Mouse (Mus musculus) lung, postnatal 10 days (tissue): ENCODE data around the gene Nolc1.

ENCODE experiments used
- DNase-seq: peaks from one replicate; pipeline ENCODE4 v3.0.0; 2021

The Nolc1 gene

GRCm38 (mm10) chr19:46043380-46043779 lies 32.3 kb upstream of the Nolc1 start:
- DNase-seq, result peak; percentile 66

GRCm38 (mm10) chr19:46044271-46044992 lies 31.2 kb upstream of the Nolc1 start, which contains the start of gene Pprc1:
TSS of gene Pprc1 (plus strand) at chr19:46044886.
- peak; percentile 86 for DNase-seq

DNA sequence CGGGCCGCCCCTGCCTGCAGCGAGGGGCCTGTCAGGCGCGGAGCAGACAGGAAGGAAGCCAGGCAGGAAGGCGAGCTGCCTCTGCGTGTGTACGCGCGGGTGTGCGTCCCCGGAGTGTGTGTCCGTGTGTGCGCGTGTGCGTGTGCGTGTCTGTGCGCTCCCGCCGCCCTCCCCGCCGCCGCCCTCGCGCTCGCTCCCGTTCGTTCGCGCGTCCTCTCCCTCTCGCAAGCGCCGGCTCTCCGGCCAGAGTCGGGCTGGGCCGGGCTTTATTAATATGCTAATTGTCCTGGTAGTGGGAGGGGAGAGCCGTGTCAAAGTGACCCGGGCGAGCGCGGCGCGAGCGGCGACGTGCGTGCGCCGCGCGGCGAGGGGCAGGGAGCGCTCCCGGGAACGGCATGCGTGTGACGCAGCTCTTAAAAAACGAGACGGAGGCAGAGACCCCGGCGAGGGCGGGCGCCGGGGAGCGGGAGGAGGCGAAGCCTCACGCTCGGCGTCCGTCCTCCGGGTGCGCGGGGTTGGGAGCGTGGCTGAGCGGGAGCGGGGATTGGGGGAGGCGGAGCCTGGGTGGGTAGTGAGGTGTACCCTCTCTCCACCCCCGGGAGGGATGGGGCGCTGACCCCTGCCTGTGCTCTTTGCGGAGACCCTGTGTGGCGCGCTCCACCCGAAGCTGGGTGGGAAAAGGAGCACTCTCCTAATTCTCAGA lies 30.5 kb upstream of the Nolc1 start, which contains the start of gene Ldb1:
Gene Ldb1 (minus strand): TSS at position 222 of the 703 bp plus-strand sequence.
- DNase-seq, result peak; percentile 93

DNA sequence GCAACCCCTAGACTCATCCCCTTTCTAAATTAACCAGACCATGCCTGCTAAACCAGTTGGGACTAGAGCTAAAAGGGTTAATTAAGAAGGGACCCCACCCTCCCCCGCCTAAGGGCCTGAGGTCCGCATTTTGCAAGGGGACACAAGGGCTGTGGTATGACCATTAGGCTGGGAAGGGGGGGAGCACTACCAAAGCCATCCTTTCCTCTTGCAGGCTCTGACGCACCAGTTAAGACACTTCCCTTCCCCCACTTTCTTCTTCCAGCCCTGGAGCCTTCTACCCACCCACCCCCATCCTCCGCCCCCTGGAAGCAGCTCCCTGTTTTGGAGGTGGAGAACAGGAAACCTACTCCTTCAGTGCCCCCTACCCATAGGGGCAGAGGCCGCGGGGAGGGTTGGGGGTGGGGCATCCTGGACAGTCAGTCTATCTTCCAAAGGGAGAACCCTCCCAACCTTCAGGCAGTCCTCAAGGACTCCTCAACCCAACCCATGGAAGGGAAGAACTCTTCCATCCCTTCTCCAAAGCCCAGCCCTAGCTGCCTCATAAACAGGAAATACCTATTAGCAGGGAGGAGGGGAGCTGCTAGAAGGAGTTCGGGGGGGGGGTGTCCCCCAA lies 29.9 kb upstream of the Nolc1 start:
- peak; percentile 88 for DNase-seq

- peak; percentile 74 for DNase-seq
Observed at GRCm38 (mm10) chr19:46046621-46047025, 29.0 kb upstream of the Nolc1 start.

DNA sequence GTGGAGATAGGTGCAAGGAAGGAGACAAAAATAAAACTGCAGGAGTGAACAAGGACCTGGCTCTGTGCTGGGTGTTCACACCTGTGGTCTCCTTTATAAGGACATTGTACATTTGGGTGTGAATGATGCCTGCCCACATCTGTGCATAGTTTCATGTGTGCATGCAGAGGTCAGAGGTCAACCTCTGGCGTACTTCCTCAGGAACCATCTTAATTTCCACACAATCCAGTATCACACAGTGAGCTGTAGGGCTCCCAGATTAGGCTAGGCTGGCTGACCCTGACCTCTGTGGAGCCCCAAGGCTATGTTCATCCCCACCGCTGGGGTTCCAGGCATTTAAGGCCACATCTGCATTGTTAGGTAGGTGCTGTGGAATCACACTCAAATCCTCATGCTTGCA lies 28.2 kb upstream of the Nolc1 start:
- no peak for DNase-seq

- no peak for DNase-seq
Observed at GRCm38 (mm10) chr19:46049129-46049528, 26.5 kb upstream of the Nolc1 start.

GRCm38 (mm10) chr19:46050462-46050861 lies 25.2 kb upstream of the Nolc1 start:
- no peak for DNase-seq

- no peak for DNase-seq
Observed at GRCm38 (mm10) chr19:46055752-46056387, 19.8 kb upstream of the Nolc1 start.

DNA sequence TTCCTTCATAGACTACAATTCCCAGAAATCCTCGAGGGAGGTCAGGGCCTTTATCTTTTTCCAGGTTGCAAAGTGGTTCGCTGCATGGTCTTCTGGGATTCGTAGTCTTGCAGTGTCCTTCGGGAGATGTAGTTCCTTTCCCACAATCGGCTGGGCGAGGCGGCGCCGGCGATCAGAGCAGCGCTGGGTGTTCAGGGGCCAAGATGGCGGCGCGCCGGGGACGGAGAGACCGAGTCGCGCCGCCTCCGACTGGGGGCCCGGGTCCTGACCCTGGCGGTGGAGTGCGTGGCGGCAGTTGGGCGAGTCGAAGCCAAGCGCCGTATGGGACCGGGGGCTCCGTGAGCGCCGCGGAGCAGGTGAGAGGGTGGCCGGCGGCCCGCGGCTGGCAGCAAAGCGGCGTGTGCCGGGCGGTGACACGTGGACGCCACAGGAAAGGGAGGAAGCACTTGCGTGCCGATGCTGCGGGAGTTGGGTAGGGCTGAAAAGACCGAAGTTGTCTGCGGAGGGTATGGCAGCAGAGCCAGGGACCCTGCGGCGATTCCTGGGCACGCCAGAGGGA lies 19.2 kb upstream of the Nolc1 start:
- peak; percentile 97 for DNase-seq

- peak; percentile 88 for DNase-seq
Observed at GRCm38 (mm10) chr19:46056947-46057607, 18.6 kb upstream of the Nolc1 start.

DNA sequence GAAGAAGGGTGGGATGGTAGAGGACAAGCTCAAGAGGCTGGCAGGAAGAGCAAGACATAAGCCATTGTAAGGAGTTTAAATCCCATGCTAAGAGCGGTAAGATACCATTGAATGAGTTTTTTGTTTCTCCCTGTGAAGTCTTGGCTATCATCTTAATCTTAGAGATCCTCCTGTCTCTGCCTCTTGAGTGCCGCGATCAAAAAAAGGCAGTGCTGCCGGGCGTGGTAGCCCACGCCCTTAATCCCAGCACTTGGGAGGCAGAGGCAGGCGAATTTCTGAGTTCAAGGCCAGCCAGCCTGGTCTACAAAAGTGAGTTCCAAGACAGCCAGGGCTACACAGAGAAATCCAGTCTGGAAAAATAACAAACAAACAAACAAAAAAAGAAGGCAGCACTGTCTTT lies 17.2 kb upstream of the Nolc1 start:
- DNase-seq, result no peak

DNA sequence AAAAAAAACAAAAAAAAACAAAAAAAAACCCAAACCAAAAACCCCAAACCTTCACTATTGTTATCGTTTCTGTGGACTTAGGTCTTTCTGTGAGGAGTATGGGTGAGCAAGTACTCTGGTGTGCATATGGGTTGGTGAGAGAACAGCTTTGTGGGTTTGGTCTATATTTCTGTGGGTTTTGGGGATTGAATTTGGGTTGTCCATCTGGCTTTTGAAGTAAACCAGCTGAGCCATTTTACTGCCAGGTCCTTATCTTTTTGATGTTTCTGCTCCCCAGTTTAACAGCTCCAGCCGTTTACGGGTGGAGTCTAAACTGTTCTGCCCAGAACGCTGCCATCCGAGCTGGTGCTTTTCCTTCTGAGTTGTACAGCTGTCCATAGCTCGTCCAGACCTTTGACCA lies 14.8 kb upstream of the Nolc1 start:
- DNase-seq, result no peak

DNA sequence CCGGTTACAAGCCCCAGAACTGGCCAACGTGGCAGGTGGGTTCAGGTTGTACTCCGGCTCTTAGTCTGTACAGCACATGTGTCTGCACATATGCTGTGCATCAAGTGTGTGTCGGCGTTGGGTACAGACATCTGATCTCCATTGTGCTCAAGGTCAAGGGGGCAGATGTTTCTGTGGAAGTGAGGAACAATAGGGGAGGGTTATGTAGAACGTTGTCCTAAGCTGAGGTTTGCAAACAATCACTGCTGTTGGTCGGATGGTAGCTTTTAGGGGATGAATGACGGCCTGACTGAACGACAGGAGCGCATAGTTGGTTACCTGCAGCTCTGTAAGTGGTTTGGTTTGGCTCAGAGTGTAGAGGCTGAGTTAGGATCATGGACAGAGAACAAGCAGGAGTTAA lies 7.6 kb upstream of the Nolc1 start:
- no peak for DNase-seq

GRCm38 (mm10) chr19:46073285-46073684 lies 2.4 kb upstream of the Nolc1 start:
- no peak for DNase-seq

GRCm38 (mm10) chr19:46074266-46074665 lies 1.4 kb upstream of the Nolc1 start:
- no peak for DNase-seq

- no peak for DNase-seq
Observed at GRCm38 (mm10) chr19:46078535-46078934, 2.9 kb downstream of the Nolc1 start.

DNA sequence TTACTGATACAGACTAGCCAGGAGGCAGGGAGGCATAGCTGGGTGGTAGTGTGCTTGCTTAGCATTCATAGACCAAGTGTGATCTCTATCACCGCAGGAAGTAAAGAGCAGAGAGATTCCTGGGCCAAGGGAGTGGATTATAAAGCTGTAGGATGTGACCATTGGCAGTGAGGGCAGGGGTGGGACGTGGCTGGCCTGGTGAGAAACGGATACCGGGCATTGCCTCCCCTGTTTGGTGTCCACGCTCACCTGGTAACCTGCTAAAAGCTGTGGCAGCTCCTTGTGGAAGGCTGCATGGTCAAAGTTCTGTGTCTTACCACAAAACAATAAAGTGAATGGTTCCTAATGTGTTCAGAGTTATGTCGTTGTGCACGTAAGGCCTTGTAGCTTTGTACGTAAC lies 9.5 kb downstream of the Nolc1 start:
- DNase-seq, result no peak

DNA sequence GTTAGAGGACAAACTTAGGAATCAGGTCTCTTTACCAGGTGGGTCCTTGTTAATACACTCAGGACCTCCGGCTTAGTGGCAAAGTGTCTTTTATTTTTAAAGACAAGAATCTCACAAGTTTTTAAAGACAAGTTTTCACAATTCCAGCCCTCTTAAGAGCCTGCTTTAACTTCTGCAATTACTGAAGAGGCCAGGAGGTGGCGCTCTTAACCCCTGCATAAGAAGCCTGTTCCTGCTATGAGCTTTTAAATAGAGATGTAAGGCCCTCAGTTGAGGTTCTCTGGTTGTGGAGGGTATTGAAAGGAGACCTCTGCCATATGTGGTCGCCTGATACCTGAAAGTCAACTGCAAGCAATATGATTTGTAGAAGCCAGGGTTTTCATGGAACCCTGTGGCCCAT lies 10.7 kb downstream of the Nolc1 start:
- DNase-seq, result peak; percentile 53

DNA sequence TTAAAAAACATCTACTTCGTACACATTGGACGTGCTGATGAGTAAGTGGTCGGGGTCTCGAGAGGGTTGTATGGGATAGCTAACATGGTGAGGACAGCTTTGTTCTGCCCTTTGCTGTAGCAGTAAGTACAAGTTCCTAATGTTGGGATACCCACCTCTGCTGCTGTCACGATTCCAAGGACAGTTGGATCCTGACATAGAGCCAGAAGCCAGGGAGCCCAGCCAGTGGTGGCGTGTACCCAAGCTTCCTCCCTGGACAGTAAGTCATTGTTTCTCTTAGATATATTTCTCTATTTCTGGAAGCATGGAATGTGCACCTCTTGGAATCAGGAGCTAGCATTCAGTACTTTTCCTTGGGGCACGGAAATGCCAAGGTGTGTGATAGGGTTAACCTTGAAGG lies 12.2 kb downstream of the Nolc1 start:
- DNase-seq, result no peak

DNA sequence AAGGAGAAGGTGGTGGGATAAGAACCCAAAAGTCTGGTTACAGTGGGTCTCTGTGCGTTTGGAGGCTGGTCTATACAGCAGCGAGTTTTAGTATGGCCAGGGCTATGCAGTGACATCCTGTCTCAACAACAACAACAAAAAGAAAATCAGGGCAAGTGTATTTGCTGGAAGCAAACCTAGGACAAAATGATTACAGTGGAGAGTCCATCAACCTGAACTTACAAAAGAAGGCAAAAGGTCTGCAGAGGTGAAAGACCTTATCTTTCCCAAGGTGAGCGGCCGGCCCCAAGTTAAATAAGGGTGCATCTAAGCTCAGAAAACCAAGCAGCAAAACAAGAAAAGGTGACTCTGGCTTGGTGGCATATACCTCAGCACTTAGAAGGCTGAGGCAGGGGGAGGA lies 16.0 kb downstream of the Nolc1 start:
- DNase-seq, result no peak

GRCm38 (mm10) chr19:46094144-46094543 lies 18.5 kb downstream of the Nolc1 start:
- DNase-seq, result no peak

DNA sequence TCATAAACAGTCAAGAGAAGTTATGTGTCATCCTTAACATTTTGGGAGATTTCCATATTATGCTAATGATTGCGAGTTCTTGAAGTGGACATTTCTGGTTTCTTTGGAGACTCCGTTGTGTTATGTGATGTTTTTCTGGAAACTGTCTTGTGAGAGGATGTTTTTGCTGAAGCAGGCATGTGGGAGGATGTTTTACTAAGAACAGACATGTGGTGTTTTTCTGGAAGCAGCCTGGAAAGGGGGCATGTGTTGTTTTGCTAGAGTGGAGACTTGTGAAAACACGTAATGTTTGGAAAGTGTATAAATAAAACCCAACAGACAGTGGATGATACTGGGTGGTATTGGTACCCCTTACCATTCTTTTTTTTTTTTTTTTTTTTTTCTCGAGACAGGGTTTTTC lies 19.6 kb downstream of the Nolc1 start:
- no peak for DNase-seq
